Mouse (Mus musculus) lung, adult 2 months (tissue): ENCODE measurements around the gene Ltbr.

Experiments used
- CTCF ChIP-seq: fragments of 200-500 bp; IDR thresholded peaks from 2 replicates; pipeline ENCODE4 v1.5.1; 2011; ENCODE audit warnings: mild to moderate bottlenecking, low read length, control low read depth; ENCODE audit not compliant: insufficient read depth
- POLR2A ChIP-seq: fragments of 200-500 bp; IDR thresholded peaks from 2 replicates; pipeline ENCODE4 v1.6.1; 2011; ENCODE audit warnings: low read depth, mild to moderate bottlenecking, control low read depth, low read length, borderline replicate concordance; ENCODE audit errors: extremely low read depth

GRCm38 (mm10) chr6:125355197-125355741, 41.6 kb upstream of the Ltbr start:
- no peak for TF ChIP-seq CTCF
- no peak for TF ChIP-seq POLR2A
